Mouse (Mus musculus) forebrain, embryonic 15.5 days (tissue): Measurements from ENCODE around the gene Tysnd1. TPM values are rescaled to one million over a fixed set of nuclear protein-coding genes. Genes with fewer than 3 reads are reported as not detected.
A peak's percentile ranks its signal among the peaks of the same experiment; 100 is the strongest.

Source experiments
- ATAC-seq: fragments of 200-750 bp; cut with Nextera tagmentation; replicated peaks from 2 replicates; pipeline ENCODE4 v1.8.0; 2017; ENCODE audit warnings: mild to moderate bottlenecking, moderate TSS enrichment, moderate library complexity
- H3K27ac ChIP-seq: fragments of 300-500 bp; sonication (generic); replicated peaks from 2 replicates; pipeline ENCODE4 v1.5.1; 2015; ENCODE audit warnings: mild to moderate bottlenecking, inconsistent platforms
- H3K27me3 ChIP-seq: fragments of 300-500 bp; sonication (generic); 2 replicates; pipeline ENCODE4 v1.6.1; 2015; ENCODE audit warnings: inconsistent platforms
- H3K36me3 ChIP-seq: fragments of 300-500 bp; sonication (generic); 2 replicates; pipeline ENCODE4 v1.6.1; 2015; ENCODE audit warnings: mild to moderate bottlenecking, inconsistent platforms
- H3K4me1 ChIP-seq: fragments of 300-500 bp; sonication (generic); 2 replicates; pipeline ENCODE4 v1.6.1; 2015; ENCODE audit warnings: inconsistent platforms
- H3K4me2 ChIP-seq: fragments of 300-500 bp; sonication (generic); replicated peaks from 2 replicates; pipeline ENCODE4 v1.6.1; 2015; ENCODE audit warnings: mild to moderate bottlenecking, inconsistent platforms
- H3K4me3 ChIP-seq: fragments of 300-500 bp; sonication (generic); 2 replicates; pipeline ENCODE4 v1.5.1; 2015; ENCODE audit warnings: mild to moderate bottlenecking, inconsistent platforms
- H3K9ac ChIP-seq: fragments of 300-500 bp; sonication (generic); replicated peaks from 2 replicates; pipeline ENCODE4 v1.6.1; 2015; ENCODE audit warnings: mild to moderate bottlenecking, inconsistent platforms
- H3K9me3 ChIP-seq: fragments of 300-500 bp; sonication (generic); 2 replicates; pipeline ENCODE4 v1.6.1; 2016; ENCODE audit warnings: inconsistent platforms
- WGBS: fragments of 180-500 bp; shearing (Covaris S2); methylation state at CpG from one replicate; pipeline ENCODE4 v1.1.7; 2015; ENCODE audit warnings: mixed read lengths; 5-methylcytosine and 5-hydroxymethylcytosine counted together
- polyA plus RNA-seq: library from polyadenylated mRNA; unstranded; fragments of >200 nt; fragmentation: Nextera tagmentation; extraction: Ambion mirVana; gene quantifications from 2 replicates; pipeline ENCODE4 v1.2.1, GENCODE M21; 2015

The Tysnd1 gene
- polyA plus RNA-seq, 1 experiment from 2014 or later, result 28.2 TPM

DNA sequence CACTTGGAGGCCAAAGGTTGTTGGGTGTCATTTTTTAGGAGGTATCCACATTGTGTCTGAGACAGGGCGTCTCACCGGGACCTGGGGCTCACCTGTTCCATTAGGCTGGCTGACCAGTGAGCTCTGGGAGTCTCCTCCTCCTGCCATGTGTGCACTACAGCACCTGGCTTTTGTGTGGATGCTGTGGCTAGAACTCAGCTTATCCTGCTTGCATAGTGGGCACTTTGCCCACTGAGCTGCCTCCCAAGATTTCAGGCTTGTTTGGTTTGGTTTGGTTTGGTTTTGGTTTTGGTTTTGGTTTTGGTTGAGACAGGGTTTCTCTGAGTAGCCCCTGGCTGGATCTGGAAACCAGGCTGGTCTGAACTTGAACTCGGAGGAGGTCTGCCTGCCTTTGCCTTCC is 26.9 kb downstream of the Tysnd1 start:
- ATAC-seq, result no peak
- H3K27ac ChIP-seq, result no peak overlapping the region
- H3K4me2 ChIP-seq, result no peak overlapping the region
- H3K9ac ChIP-seq, result no peak overlapping the region
- no peaks in the 10 kb centered on the region for H3K27me3 ChIP-seq
- H3K4me3 ChIP-seq, result no peak overlapping the region
- no peaks in the 10 kb centered on the region for H3K4me1 ChIP-seq
- no peaks in the 10 kb centered on the region for H3K9me3 ChIP-seq
- no peaks in the 10 kb centered on the region for H3K36me3 ChIP-seq
- 83% methylated on average over 3 of the region's 3 CpGs for WGBS

DNA sequence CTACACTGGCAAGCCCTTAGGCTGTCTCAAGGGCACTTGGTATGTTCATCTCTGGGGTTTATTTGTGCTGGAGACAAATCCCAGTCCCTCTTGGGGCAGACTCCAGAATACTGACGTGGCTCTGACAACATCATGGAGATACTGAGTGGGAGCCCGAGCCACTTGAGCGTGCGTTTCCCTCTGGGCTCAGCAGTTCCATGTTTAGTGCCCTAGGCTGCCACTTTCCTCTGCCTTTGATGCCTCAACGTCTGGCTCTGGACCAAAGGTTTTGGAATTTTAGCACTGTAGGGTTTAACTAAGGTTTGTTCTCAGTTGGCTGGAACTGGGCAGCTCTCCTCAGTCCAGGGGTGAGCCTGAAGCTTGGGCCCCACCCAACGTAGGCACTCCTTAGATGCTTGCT is 28.0 kb downstream of the Tysnd1 start:
- no peak overlapping the region for H3K27ac ChIP-seq
- H3K27me3 ChIP-seq, result no peaks in the 10 kb centered on the region
- no peak overlapping the region for H3K9ac ChIP-seq
- no peaks in the 10 kb centered on the region for H3K4me1 ChIP-seq
- H3K9me3 ChIP-seq, result no peaks in the 10 kb centered on the region
- ATAC-seq, result no peak
- 73% methylated on average over 6 of the region's 6 CpGs for WGBS
- no peak overlapping the region for H3K4me2 ChIP-seq
- H3K4me3 ChIP-seq, result no peak overlapping the region
- H3K36me3 ChIP-seq, result no peaks in the 10 kb centered on the region

DNA sequence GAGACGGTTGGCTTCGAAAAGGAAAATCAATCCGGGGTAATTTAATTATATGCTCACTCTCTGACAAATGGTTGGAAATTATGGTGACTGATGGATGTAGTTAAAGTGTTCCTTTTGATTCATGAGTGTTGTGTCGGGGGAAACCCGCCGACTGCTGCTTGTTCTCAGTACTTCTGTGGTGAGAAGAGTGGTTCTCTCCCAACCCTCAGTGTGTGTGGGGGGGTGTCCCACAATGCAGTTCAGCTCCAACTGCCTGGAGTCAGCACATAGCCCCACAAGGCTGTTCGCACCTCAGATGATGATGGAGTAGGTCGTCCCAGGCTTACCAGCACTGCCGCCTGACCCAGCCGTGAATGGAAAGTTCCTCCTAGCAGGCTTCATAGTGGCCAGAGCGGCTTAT is 33.9 kb downstream of the Tysnd1 start:
- Histone ChIP-seq H3K4me1 (no peaks in the 10 kb centered on the region), H3K4me3 (no peak overlapping the region), H3K27me3 (no peaks in the 10 kb centered on the region), H3K36me3 (no peaks in the 10 kb centered on the region), H3K9me3 (no peaks in the 10 kb centered on the region), H3K9ac (no peak overlapping the region), H3K4me2 (no peak overlapping the region), H3K27ac (no peak overlapping the region)
- WGBS, result 86% methylated on average over 11 of the region's 11 CpGs
- no peak for ATAC-seq

DNA sequence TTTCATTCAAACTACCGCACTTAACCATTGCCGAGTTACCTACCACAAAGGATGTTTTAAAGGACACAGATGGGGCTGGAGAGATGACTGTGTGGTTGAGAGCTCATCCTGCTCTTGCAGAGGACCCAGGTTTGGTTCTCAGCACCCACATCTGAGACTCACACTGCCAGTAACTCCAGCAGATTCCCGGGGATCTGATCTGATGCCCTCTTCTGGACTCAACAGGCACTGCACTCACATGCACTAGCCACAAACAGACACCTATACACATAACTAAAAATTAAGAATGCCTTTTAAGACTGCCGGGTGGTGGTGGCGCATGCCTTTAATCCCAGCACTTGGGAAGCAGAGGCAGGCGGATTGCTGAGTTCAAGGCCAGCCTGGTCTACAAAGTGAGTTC is 34.9 kb downstream of the Tysnd1 start:
- Histone ChIP-seq H3K9me3 (no peaks in the 10 kb centered on the region), H3K36me3 (no peaks in the 10 kb centered on the region), H3K4me1 (no peaks in the 10 kb centered on the region), H3K4me2 (no peak overlapping the region), H3K27ac (no peak overlapping the region), H3K27me3 (no peaks in the 10 kb centered on the region), H3K4me3 (no peak overlapping the region), H3K9ac (no peak overlapping the region)
- ATAC-seq, result no peak
- WGBS, result 98% methylated on average over 6 of the region's 6 CpGs

DNA sequence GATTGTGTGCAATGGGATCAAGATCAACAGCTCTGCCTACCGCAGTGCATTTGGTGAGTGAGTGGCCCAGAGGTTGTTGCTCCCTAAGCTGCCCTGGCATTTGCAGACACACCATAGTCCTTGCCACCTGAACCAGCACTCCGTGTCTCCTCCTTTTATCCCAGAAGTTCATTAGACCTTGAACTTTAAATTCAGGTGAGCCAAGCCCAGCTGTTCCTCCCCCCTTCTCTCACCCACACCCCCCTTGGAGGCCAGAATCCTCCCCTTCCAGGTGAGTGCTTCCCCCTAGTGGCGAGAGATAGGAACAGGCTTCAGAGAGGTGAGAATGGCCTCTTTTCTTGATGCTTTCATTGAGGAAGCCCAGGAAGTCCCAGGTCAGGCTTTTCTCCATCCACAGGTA is 39.1 kb downstream of the Tysnd1 start:
- Histone ChIP-seq H3K36me3 (peaks cover 18% of the 10 kb centered on the region), H3K27me3 (no peaks in the 10 kb centered on the region), H3K4me1 (no peaks in the 10 kb centered on the region; the same call in 1 of the 2 replicates), H3K27ac (no peak overlapping the region), H3K4me2 (no peak overlapping the region), H3K9ac (no peak overlapping the region), H3K9me3 (no peaks in the 10 kb centered on the region), H3K4me3 (no peak overlapping the region)
- 42% methylated on average over 3 of the region's 3 CpGs for WGBS
- no peak for ATAC-seq

DNA sequence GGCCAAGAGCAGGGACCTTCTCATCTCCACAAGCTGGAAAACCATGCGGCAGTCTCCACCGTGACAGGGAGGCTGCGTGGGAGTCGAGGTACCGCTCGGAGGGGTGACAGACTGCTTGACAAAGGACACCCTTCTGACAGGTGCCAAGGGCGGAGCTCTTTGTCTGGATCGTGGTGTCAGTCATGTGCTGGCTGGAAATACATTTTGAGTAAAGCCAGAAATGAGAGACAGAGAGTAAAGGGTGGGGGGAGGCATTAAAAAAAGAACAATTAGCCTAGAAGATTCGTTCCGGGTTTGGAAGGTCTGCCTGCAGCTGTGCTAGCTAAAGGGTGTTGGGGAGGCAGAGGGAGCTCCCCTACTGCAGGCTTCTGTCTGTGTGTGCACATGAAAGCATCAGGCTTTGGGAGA is 41.4 kb downstream of the Tysnd1 start:
- 63% methylated on average over 10 of the region's 10 CpGs for WGBS
- Histone ChIP-seq H3K9ac (no peak overlapping the region), H3K4me2 (no peak overlapping the region), H3K9me3 (no peaks in the 10 kb centered on the region), H3K4me1 (no peaks in the 10 kb centered on the region; the same call in 1 of the 2 replicates), H3K27me3 (no peaks in the 10 kb centered on the region), H3K4me3 (no peak overlapping the region), H3K27ac (peak overlapping the region; percentile 69), H3K36me3 (peaks cover 39% of the 10 kb centered on the region)
- ATAC-seq, result peak; percentile 59; the same call in 1 of the 2 replicates

DNA sequence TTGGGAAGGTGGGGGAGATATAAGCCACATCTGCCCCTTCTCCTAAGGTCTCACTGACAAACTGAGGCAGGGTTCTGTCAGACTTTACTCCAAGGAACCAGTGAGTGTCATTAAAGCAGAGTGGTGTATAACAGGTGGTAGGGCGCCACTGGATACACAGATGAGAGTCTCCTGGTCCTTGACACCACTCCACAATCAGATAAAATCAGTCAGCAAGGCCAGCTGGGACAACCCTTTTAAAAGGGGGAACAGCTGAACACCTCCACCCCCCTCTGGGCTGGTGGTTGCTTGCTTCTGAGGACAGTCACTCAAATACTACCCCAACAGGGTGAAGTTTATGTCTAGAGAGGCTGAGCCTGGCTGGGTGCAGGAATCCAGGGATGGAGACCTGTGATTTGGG is 42.2 kb downstream of the Tysnd1 start:
- WGBS, result 97% methylated on average over 1 of the region's 1 CpGs
- H3K9me3 ChIP-seq, result no peaks in the 10 kb centered on the region
- peak overlapping the region; percentile 69 for H3K27ac ChIP-seq
- H3K4me2 ChIP-seq, result no peak overlapping the region
- no peak overlapping the region for H3K9ac ChIP-seq
- H3K36me3 ChIP-seq, result peaks cover 48% of the 10 kb centered on the region
- H3K4me1 ChIP-seq, result no peaks in the 10 kb centered on the region; the same call in 1 of the 2 replicates
- H3K27me3 ChIP-seq, result no peaks in the 10 kb centered on the region
- H3K4me3 ChIP-seq, result no peak overlapping the region
- ATAC-seq, result no peak

DNA sequence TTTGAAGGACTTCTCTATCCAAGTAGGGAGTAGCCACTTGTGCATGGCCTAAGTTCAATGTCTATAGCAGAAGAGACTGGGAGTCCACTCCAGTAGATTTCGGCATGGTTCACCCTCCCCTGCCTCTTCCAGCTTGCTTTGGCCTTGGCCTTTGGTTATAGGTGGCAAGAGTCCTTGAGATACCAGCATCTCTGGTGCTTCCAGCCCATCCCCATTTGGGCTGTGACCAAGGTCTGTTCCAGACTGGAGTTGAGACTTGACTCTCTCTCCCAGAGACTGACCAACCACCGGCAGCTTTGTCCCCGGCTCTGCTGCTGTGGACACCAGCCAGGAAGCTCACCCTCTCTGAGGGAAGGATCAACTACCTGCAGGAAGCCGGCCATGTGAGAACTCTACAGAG is 42.8 kb downstream of the Tysnd1 start:
- Histone ChIP-seq H3K4me1 (no peaks in the 10 kb centered on the region; the same call in 1 of the 2 replicates), H3K27me3 (no peaks in the 10 kb centered on the region)

DNA sequence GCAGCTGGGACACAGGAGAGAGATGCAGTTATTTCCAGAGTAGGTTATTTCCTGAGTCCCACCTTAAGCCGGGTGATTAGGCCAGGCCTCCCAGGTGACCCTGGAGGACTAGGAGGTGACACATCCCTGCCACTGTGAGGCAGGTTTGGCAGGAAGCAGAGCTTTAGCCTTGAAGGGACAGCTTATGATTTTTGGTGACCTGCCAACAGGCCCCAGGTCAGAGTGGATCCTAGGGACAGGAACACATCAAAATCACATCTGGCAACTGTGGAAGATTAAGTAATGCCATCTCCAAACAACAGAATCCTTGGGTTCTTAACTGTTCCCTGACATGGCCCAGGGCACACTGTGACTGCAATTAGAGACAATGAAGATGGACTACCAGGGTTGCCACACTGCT is 46.0 kb downstream of the Tysnd1 start:
- 100% methylated on average over 1 of the region's 1 CpGs for WGBS
- H3K4me2 ChIP-seq, result no peak overlapping the region
- ATAC-seq, result no peak

More for the DNA sequence above, 42.8 kb downstream of the Tysnd1 start:
- no peak for ATAC-seq
- H3K36me3 ChIP-seq, result peaks cover 53% of the 10 kb centered on the region
- no peak overlapping the region for H3K9ac ChIP-seq
- H3K4me3 ChIP-seq, result no peak overlapping the region
- H3K27ac ChIP-seq, result no peak overlapping the region
- 93% methylated on average over 4 of the region's 4 CpGs for WGBS
- H3K4me2 ChIP-seq, result no peak overlapping the region
- H3K9me3 ChIP-seq, result no peaks in the 10 kb centered on the region

DNA sequence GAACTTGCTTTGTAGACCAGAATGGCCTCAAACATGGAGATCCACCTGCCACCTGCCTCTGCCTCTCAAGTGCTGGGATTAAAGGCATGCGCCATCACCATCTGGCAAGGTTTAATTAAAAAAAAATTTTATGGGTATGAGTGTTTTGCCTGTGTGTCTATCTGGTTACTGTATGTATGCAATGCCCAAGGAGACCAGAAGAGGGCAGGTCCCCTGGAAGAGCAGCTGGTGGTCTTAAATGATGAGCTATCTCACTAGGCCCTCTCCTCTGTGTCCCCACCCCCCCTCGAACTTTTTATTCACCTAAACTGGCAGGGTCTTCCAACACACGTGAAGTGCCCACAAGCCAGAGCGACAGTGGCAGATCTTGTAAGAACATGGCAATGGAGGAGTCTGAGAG is 46.6 kb downstream of the Tysnd1 start:
- H3K27ac ChIP-seq, result no peak overlapping the region
- no peak overlapping the region for H3K4me3 ChIP-seq
- ATAC-seq, result no peak
- no peaks in the 10 kb centered on the region; the same call in 1 of the 2 replicates for H3K4me1 ChIP-seq
- H3K9me3 ChIP-seq, result no peaks in the 10 kb centered on the region
- H3K4me2 ChIP-seq, result no peak overlapping the region
- WGBS, result 92% methylated on average over 4 of the region's 4 CpGs
- H3K27me3 ChIP-seq, result no peaks in the 10 kb centered on the region
- no peak overlapping the region for H3K9ac ChIP-seq
- peaks cover 90% of the 10 kb centered on the region for H3K36me3 ChIP-seq

More for the DNA sequence above, 46.0 kb downstream of the Tysnd1 start:
- no peaks in the 10 kb centered on the region for H3K27me3 ChIP-seq
- no peaks in the 10 kb centered on the region; the same call in 1 of the 2 replicates for H3K4me1 ChIP-seq
- peaks cover 85% of the 10 kb centered on the region for H3K36me3 ChIP-seq
- no peaks in the 10 kb centered on the region for H3K9me3 ChIP-seq
- H3K4me3 ChIP-seq, result no peak overlapping the region
- no peak overlapping the region for H3K9ac ChIP-seq
- H3K27ac ChIP-seq, result no peak overlapping the region

DNA sequence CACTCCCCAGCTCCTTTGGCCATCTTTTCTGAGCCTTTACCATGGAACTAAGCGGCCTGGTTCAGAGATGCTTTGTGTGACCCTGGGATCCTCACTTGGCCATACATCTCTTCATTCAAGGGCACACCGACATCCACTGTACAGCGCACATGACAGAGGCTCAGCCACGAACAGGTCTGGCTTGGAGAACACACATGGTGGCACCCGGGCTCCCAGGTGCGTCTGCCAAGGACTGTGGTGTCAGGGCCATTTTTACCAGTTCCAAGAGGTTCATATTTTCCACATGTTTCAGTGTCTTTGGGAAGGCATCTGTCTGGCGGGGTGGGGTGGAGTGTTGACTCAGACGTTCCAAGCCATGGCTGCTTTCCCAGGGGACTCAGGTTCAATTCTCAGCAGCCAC is 47.0 kb downstream of the Tysnd1 start:
- Histone ChIP-seq H3K27me3 (no peaks in the 10 kb centered on the region), H3K9ac (no peak overlapping the region), H3K27ac (no peak overlapping the region), H3K36me3 (peaks cover 95% of the 10 kb centered on the region), H3K4me2 (no peak overlapping the region), H3K4me3 (no peak overlapping the region), H3K4me1 (no peaks in the 10 kb centered on the region), H3K9me3 (no peaks in the 10 kb centered on the region)
- no peak for ATAC-seq
- WGBS, result 96% methylated on average over 8 of the region's 8 CpGs

DNA sequence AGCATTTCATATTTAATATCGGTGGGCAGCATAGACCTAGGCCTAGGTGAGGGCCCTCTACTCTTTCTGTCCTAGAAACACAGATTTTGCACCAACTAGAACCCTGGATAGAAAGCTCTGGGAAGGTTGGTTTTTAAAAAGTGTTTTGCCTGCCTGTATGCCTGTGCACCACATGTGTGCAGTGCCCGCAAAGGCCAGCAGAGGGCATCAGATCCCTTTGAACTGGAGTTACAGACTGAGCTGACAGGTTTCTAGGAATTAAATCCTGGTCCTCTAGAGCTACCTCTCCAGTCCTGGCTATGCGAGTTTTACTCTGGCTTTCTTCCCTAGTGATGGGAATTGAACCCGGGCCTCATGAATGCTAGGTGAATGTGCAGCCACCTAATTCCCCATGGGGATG is 49.8 kb downstream of the Tysnd1 start:
- no peaks in the 10 kb centered on the region for H3K4me1 ChIP-seq
- H3K36me3 ChIP-seq, result peaks cover 93% of the 10 kb centered on the region
- H3K4me3 ChIP-seq, result no peak overlapping the region
- no peak for ATAC-seq
- no peaks in the 10 kb centered on the region for H3K27me3 ChIP-seq
- WGBS, result 95% methylated on average over 4 of the region's 4 CpGs
- no peaks in the 10 kb centered on the region for H3K9me3 ChIP-seq
- H3K27ac ChIP-seq, result no peak overlapping the region
- H3K4me2 ChIP-seq, result no peak overlapping the region
- H3K9ac ChIP-seq, result no peak overlapping the region

DNA sequence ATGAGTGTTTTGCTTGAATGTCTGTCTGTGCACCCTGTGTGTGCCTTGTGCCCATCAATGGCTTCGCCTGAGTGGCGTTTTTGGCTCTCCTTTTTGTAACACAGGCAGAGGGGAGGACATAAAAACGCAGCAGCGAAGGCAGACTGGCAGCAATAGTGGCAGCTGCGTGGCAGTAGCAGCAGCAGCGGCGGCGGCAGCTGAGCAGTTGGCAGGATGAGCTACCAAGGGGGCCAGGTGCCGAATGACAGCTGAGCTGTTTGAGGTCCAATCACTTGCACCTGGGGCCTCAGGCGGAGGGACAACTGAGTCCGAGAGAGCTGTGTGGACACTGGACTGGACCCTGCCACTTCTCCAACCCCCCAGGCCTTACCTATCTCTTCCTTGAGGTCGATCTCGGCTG is 52.0 kb downstream of the Tysnd1 start:
- no peak overlapping the region for H3K4me2 ChIP-seq
- ATAC-seq, result no peak
- H3K9ac ChIP-seq, result no peak overlapping the region
- whole genome bisulfite sequencing, result 86% methylated on average over 13 of the region's 13 CpGs
- peaks cover 94% of the 10 kb centered on the region for H3K36me3 ChIP-seq
- no peaks in the 10 kb centered on the region for H3K4me1 ChIP-seq
- no peaks in the 10 kb centered on the region for H3K9me3 ChIP-seq
- no peaks in the 10 kb centered on the region for H3K27me3 ChIP-seq
- H3K4me3 ChIP-seq, result no peak overlapping the region
- no peak overlapping the region for H3K27ac ChIP-seq
